Mouse (Mus musculus): ENCODE measurements around the gene Bola3.

The Bola3 gene

DNA sequence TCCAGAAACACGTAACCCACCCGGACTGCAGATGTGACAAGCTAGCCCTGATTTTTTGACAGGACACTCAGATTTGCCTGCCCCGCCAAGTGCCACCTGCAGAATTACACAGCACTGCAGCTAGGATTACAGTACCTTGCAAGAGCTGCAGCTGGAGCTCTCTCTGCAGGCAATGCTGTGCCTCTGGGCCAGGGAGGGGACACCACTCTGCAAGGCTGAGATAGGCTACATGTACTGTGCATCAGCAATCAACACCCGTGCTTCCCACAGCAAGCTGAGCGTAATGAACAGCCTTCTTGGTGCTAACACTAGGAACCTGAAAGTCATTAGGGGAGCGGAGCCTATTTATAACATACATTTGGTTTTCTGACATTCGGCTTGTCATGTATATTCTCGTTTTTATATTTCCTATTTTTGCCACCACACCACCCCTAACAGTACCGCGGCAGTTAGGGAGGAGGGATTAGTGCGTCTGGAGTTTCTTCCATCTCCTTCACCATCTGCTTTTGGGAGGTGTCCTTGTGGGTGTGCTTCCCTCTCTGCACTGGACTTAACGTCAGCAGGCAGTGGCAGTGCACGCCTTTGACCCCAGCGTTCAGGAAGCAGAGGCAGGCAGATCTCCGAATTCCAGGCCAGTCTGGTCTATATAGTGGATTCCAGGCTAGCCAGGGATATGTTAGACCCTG lies 46.7 kb downstream of the Bola3 start:
- in situ Hi-C loops (cut with MboI) = no loop called here

DNA sequence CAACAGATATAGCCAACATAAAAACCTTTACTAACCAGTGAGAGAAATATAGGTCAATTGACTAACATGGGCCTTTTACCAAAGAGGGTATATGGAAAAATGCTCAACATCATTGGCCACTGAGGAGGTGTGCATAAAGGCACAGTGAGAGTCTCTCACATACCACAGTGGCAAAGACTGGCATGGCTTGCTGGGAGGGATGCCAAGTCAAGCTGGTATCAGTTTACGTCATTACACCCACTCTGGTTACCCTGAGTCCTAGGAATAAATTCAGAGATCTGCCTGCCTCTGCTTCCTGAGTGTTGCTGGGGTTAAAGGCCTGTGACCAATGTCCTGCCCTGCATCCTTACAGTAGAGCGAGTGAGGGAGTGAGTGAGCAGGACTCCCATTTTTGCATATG lies 47.8 kb downstream of the Bola3 start:
- in situ Hi-C loops (cut with MboI) = no loop called here

- in situ Hi-C loops (cut with MboI) = no loop called here
Measured at GRCm38 (mm10) chr6:83397728-83398127, 48.8 kb downstream of the Bola3 start.

DNA sequence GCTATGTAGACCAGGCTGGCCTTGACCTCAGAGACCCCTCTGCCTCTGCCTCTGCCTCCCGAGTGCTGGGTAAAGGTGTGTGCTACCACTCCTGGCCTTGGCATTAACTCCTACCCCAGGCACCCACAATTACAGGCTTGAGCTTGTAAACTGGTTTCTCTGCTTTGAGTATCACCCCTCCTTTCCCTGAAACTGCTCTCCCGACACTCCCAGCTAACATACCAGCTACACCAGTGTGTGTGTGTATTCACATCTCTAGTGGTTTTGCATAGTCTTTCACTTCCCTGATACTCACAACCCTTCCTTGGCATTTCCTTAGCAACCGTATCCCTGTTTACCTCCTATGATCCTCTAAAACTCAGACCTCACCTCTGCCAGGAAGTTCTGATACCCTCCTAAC lies 50.8 kb downstream of the Bola3 start:
- in situ Hi-C loops (cut with MboI) = no loop called here

- in situ Hi-C loops (cut with MboI) = no loop called here
Measured at GRCm38 (mm10) chr6:83403481-83403880, 54.5 kb downstream of the Bola3 start.

DNA sequence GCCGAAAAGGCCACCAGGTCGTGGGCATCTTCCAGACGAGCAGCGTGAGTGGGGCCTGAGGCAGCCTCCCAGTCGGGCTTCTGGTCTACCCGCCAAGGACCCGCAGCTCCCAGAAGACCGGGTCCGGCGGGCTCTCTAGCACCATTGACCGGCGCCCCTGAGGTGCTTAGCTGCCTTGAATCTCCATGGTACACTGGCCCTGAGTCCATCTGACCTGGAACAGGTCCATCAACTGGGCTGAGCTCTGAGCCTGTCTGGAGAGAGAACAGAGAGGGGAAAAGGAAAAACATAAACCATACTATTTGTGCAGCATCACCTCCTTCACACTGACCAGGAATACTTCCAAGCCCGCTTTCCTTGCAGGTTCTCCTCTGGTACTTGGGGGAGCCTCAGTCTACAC lies 55.6 kb downstream of the Bola3 start:
- in situ Hi-C loops (cut with MboI) = no loop called here

- in situ Hi-C loops (cut with MboI) = no loop called here
Measured at GRCm38 (mm10) chr6:83405511-83406064, 56.6 kb downstream of the Bola3 start.

GRCm38 (mm10) chr6:83408510-83408909 lies 59.6 kb downstream of the Bola3 start:
- in situ Hi-C loops (cut with MboI) = no loop called here
